Mouse (Mus musculus) ES-E14 (cell line): ENCODE measurements at regions not wholly inside any gene's neighbourhood (a gene's known extent, or its start where the extent isn't known, plus 50 kb on each side); places are given as distances from the start of the nearest gene placed in this dataset.

Source experiments
- HCFC1 ChIP-seq: IDR thresholded peaks from 2 replicates; pipeline ENCODE4 v1.6.1; 2012; ENCODE audit warnings: low read length, inconsistent platforms, borderline replicate concordance; ENCODE audit not compliant: insufficient read depth
- MAFK ChIP-seq: IDR thresholded peaks from 2 replicates; pipeline ENCODE4 v1.6.1; 2014; ENCODE audit warnings: mild to moderate bottlenecking, low read depth, low read length, inconsistent platforms; ENCODE audit not compliant: insufficient read depth
- ZC3H11A ChIP-seq: IDR thresholded peaks from 2 replicates; pipeline ENCODE4 v1.6.1; 2012; ENCODE audit warnings: low read depth, mild to moderate bottlenecking, inconsistent platforms, low read length, borderline replicate concordance

DNA sequence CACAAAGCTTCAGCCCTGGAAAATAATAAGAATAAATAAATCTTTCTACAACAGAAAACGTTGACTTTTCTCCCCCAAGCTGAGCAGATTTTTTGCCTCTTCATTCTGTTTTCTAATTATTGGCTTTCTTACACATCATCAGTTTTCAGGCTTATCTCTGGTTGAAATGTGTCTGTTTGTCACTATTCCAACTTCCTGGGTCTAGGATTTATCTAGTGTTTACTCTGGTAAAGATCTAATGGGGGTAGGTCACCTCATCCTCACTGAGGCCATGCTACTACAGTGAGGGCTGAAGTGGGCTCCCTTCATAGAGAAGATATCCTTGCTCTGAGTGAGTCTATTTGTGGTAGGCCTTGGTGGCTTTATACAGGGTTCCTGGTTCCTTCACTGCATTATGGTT lies 573.9 kb downstream of the Nebl start:
- TF ChIP-seq ZC3H11A (no peak), MAFK (no peak), HCFC1 (no peak)
